Mouse (Mus musculus) liver, postnatal 0 days (tissue): ENCODE measurements around the gene Itih4.

ENCODE experiments used
- CTCF ChIP-seq: sonication (generic); IDR thresholded peaks from 2 replicates; pipeline ENCODE4 v1.5.1; 2016; ENCODE audit warnings: antibody characterized with exemption, low read depth
- EP300 ChIP-seq: IDR thresholded peaks from 2 replicates; pipeline ENCODE4 v1.6.1; 2016; ENCODE audit warnings: antibody characterized with exemption, low read depth, mild to moderate bottlenecking

DNA sequence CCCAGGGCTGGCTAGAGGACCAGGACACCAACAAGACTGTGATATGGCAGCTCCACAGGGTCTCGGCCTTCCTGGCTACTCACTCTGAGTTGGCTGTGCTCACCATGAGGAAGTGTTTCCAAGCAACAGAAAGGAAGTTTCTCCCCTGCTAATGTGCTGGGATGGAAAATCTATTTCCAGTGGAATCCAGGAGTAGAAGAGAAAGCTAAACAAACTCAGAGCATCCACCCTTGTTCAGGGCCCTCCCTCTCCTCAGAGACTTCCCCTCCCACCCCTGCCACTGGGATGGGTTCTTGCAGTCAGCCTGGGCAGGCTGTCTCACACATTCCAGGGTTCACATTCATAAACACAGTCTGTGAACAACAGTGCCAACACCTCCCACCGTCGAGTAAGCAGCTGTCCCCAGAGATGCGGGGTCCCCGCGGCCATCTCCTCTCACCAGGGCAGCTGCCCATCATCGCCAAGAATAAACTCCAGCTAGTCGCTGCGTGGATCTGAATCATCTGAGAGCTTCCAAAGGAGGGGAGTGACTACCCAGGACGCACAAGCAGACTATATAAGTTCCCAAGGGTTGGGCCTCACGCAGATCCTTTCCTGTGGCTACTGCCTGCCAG, 7.2 kb upstream of the Itih4 start, which contains the start of gene Mustn1:
- TF ChIP-seq CTCF: no peak
- no peak for TF ChIP-seq EP300
